Mouse (Mus musculus): ENCODE data around the gene Nek10. TPM values are rescaled to one million over a fixed set of nuclear protein-coding genes. Genes with fewer than 3 reads are reported as not detected.
"Not testable (repeated sequence)": the region's sequence is repeated elsewhere in the genome, so short reads cannot be mapped to it uniquely, and the experiment has no call there.

Gene Nek10
- polyA plus RNA-seq, 1 experiment from 2014 or later: 0.04 TPM

GRCm38 (mm10) chr14:14959780-14960440 is 156.7 kb downstream of the Nek10 start:
- no peak overlapping the region for H3K9ac ChIP-seq
- H3K4me3 ChIP-seq (replicated peaks): no peak overlapping the region
- no peaks in the 10 kb centered on the region for H3K36me3 ChIP-seq
- H3K4me2 ChIP-seq: no peak overlapping the region
- H3K27ac ChIP-seq: no peak overlapping the region
- H3K27me3 ChIP-seq (replicated peaks): no peaks in the 10 kb centered on the region
- H3K4me1 ChIP-seq: no peaks in the 10 kb centered on the region
- 79% methylated on average over 2 of the region's 2 CpGs for WGBS
- H3K9me3 ChIP-seq: no peaks in the 10 kb centered on the region
- no peak for ATAC-seq (ENCODE audit: insufficient read depth, low FRiP score, low read depth)

GRCm38 (mm10) chr14:14960441-14960988 is 157.3 kb downstream of the Nek10 start:
- ATAC-seq (ENCODE audit: insufficient read depth, low FRiP score, low read depth): no peak
- 68% methylated on average over 2 of the region's 2 CpGs for WGBS
- H3K4me1 ChIP-seq: no peaks in the 10 kb centered on the region
- H3K27me3 ChIP-seq (replicated peaks): no peaks in the 10 kb centered on the region
- H3K9me3 ChIP-seq: no peaks in the 10 kb centered on the region
- H3K4me2 ChIP-seq: no peak overlapping the region
- H3K4me3 ChIP-seq (replicated peaks): no peak overlapping the region
- no peak overlapping the region for H3K27ac ChIP-seq
- H3K36me3 ChIP-seq: no peaks in the 10 kb centered on the region
- no peak overlapping the region for H3K9ac ChIP-seq

GRCm38 (mm10) chr14:14970633-14971032 is 167.4 kb downstream of the Nek10 start:
- Histone ChIP-seq H3K4me1 (no peaks in the 10 kb centered on the region), H3K27ac (no peak overlapping the region), H3K36me3 (no peaks in the 10 kb centered on the region), H3K27me3 (replicated peaks) (no peaks in the 10 kb centered on the region), H3K9ac (no peak overlapping the region), H3K4me2 (no peak overlapping the region), H3K9me3 (no peaks in the 10 kb centered on the region), H3K4me3 (replicated peaks) (no peak overlapping the region)
- 65% methylated on average over 2 of the region's 2 CpGs for WGBS
- no peak for ATAC-seq (ENCODE audit: insufficient read depth, low FRiP score, low read depth)

- H3K4me1 ChIP-seq: no peaks in the 10 kb centered on the region
- H3K4me3 ChIP-seq (replicated peaks): no peak overlapping the region
- no peak overlapping the region for H3K4me2 ChIP-seq
- no peaks in the 10 kb centered on the region for H3K27me3 ChIP-seq (replicated peaks)
- no peak overlapping the region for H3K9ac ChIP-seq
- H3K9me3 ChIP-seq: no peaks in the 10 kb centered on the region
- no peak overlapping the region for H3K27ac ChIP-seq
- no peaks in the 10 kb centered on the region for H3K36me3 ChIP-seq
- 47% methylated on average over 4 of the region's 4 CpGs for WGBS
- ATAC-seq (ENCODE audit: insufficient read depth, low FRiP score, low read depth): no peak; the same call in 1 of the 2 replicates
These were observed 167.8 kb downstream of the Nek10 start for GRCm38 (mm10) chr14:14971056-14971455.

GRCm38 (mm10) chr14:14974156-14974555 is 170.9 kb downstream of the Nek10 start:
- H3K36me3 ChIP-seq: no peaks in the 10 kb centered on the region
- H3K27ac ChIP-seq: no peak overlapping the region
- no peak for ATAC-seq (ENCODE audit: insufficient read depth, low FRiP score, low read depth)
- no peaks in the 10 kb centered on the region for H3K9me3 ChIP-seq
- H3K4me3 ChIP-seq (replicated peaks): no peak overlapping the region
- WGBS: 28% methylated on average over 1 of the region's 1 CpGs
- no peak overlapping the region for H3K4me2 ChIP-seq
- no peaks in the 10 kb centered on the region for H3K27me3 ChIP-seq (replicated peaks)
- no peaks in the 10 kb centered on the region for H3K4me1 ChIP-seq
- H3K9ac ChIP-seq: no peak overlapping the region

GRCm38 (mm10) chr14:14984106-14984505 is 180.9 kb downstream of the Nek10 start:
- WGBS: 19% methylated on average over 1 of the region's 1 CpGs
- H3K9me3 ChIP-seq; H3K27me3 ChIP-seq (replicated peaks); ATAC-seq (ENCODE audit: insufficient read depth, low FRiP score, low read depth); H3K4me1 ChIP-seq; H3K4me3 ChIP-seq (replicated peaks); H3K9ac ChIP-seq; H3K27ac ChIP-seq; H3K36me3 ChIP-seq; H3K4me2 ChIP-seq: not testable (repeated sequence)

GRCm38 (mm10) chr14:14984710-14985647 is 181.8 kb downstream of the Nek10 start:
- H3K4me2 ChIP-seq: no peak overlapping the region
- H3K4me1 ChIP-seq: no peaks in the 10 kb centered on the region
- H3K27me3 ChIP-seq (replicated peaks): no peaks in the 10 kb centered on the region
- no peak overlapping the region for H3K4me3 ChIP-seq (replicated peaks)
- H3K27ac ChIP-seq: no peak overlapping the region
- WGBS: 38% methylated on average over 11 of the region's 11 CpGs
- ATAC-seq (ENCODE audit: insufficient read depth, low FRiP score, low read depth): peak; percentile 53; the same call in 1 of the 2 replicates
- no peak overlapping the region for H3K9ac ChIP-seq
- no peaks in the 10 kb centered on the region for H3K9me3 ChIP-seq
- H3K36me3 ChIP-seq: no peaks in the 10 kb centered on the region

- WGBS: 28% methylated on average over 1 of the region's 1 CpGs
- Histone ChIP-seq H3K27ac (no peak overlapping the region), H3K4me1 (no peaks in the 10 kb centered on the region), H3K36me3 (no peaks in the 10 kb centered on the region), H3K9me3 (no peaks in the 10 kb centered on the region), H3K27me3 (replicated peaks) (no peaks in the 10 kb centered on the region), H3K4me2 (no peak overlapping the region), H3K9ac (no peak overlapping the region), H3K4me3 (replicated peaks) (no peak overlapping the region)
- no peak for ATAC-seq (ENCODE audit: insufficient read depth, low FRiP score, low read depth)
These were observed 184.2 kb downstream of the Nek10 start for GRCm38 (mm10) chr14:14987403-14987802.

- WGBS: 82% methylated on average over 2 of the region's 2 CpGs
- H3K36me3 ChIP-seq: no peaks in the 10 kb centered on the region
- H3K27ac ChIP-seq: no peak overlapping the region
- H3K9me3 ChIP-seq: no peaks in the 10 kb centered on the region
- H3K4me2 ChIP-seq: no peak overlapping the region
- H3K27me3 ChIP-seq (replicated peaks): no peaks in the 10 kb centered on the region
- H3K4me3 ChIP-seq (replicated peaks): no peak overlapping the region
- ATAC-seq (ENCODE audit: insufficient read depth, low FRiP score, low read depth): no peak
- H3K9ac ChIP-seq: no peak overlapping the region
- no peaks in the 10 kb centered on the region for H3K4me1 ChIP-seq
These were observed 188.4 kb downstream of the Nek10 start for GRCm38 (mm10) chr14:14991642-14992041.

GRCm38 (mm10) chr14:15011408-15011807 is 208.2 kb downstream of the Nek10 start:
- H3K9me3 ChIP-seq: no peaks in the 10 kb centered on the region
- H3K36me3 ChIP-seq: no peaks in the 10 kb centered on the region
- ATAC-seq (ENCODE audit: insufficient read depth, low FRiP score, low read depth): no peak
- H3K27ac ChIP-seq: no peak overlapping the region
- no peaks in the 10 kb centered on the region for H3K27me3 ChIP-seq (replicated peaks)
- H3K4me1 ChIP-seq: no peaks in the 10 kb centered on the region
- no peak overlapping the region for H3K4me2 ChIP-seq
- no peak overlapping the region for H3K9ac ChIP-seq
- H3K4me3 ChIP-seq (replicated peaks): no peak overlapping the region
- 74% methylated on average over 4 of the region's 4 CpGs for WGBS

GRCm38 (mm10) chr14:15014799-15015198 is 211.6 kb downstream of the Nek10 start:
- Histone ChIP-seq H3K9me3 (no peaks in the 10 kb centered on the region), H3K36me3 (no peaks in the 10 kb centered on the region), H3K27me3 (replicated peaks) (no peaks in the 10 kb centered on the region), H3K4me3 (replicated peaks) (no peak overlapping the region), H3K27ac (no peak overlapping the region), H3K4me2 (no peak overlapping the region), H3K9ac (no peak overlapping the region), H3K4me1 (no peaks in the 10 kb centered on the region)
- 68% methylated on average over 2 of the region's 2 CpGs for WGBS
- ATAC-seq (ENCODE audit: insufficient read depth, low FRiP score, low read depth): no peak

GRCm38 (mm10) chr14:15030626-15031025 is 227.4 kb downstream of the Nek10 start:
- not testable (repeated sequence) for H3K9ac ChIP-seq; H3K27ac ChIP-seq; H3K9me3 ChIP-seq; ATAC-seq (ENCODE audit: insufficient read depth, low FRiP score, low read depth); H3K4me2 ChIP-seq; H3K4me1 ChIP-seq; H3K27me3 ChIP-seq (replicated peaks); H3K4me3 ChIP-seq (replicated peaks); H3K36me3 ChIP-seq
- 90% methylated on average over 4 of the region's 4 CpGs for WGBS
